Mouse (Mus musculus): ENCODE measurements around the gene Itpripl2. TPM values are rescaled to one million over a fixed set of nuclear protein-coding genes. Genes with fewer than 3 reads are reported as not detected.

Itpripl2 gene
- total RNA-seq (2023), result 10 to 100 TPM; 35.0 to 40.1 TPM

GRCm38 (mm10) chr7:118491431-118492147 lies at the start of gene Itpripl2:
Gene Itpripl2, minus strand, starts transcription at chr7:118491975.

GRCm38 (mm10) chr7:118533178-118533578 lies 41.4 kb upstream of the Itpripl2 start, which contains the start of gene Coq7:
Gene Coq7, minus strand, starts transcription at chr7:118533356.

GRCm38 (mm10) chr7:118448134-118448967 lies 43.4 kb downstream of the Itpripl2 start, which contains the start of gene Syt17:
Gene Syt17, minus strand, starts transcription at chr7:118448222.

Other genes starting within 250 kb of the Itpripl2 start
- 10 to 100 TPM; 92.5 to 96.5 TPM for gene Smg1, start 248.3 kb downstream of the Itpripl2 start, total RNA-seq (2023)
- gene Syt17, start 43.8 kb downstream of the Itpripl2 start, total RNA-seq (2023), result not detected
- gene Coq7, start 41.4 kb upstream of the Itpripl2 start, total RNA-seq (2023), result 1 to 10 TPM; 7.0 to 7.6 TPM
- gene Tmc7, start 92.8 kb upstream of the Itpripl2 start, total RNA-seq (2023), result 1 to 10 TPM in 1 of 2 experiments, under 1 TPM in 1; 0.99 to 1.0 TPM
- gene Tmc5, start 105.3 kb upstream of the Itpripl2 start, total RNA-seq (2023), result under 1 TPM in 1 of 2 experiments, not detected in 1; 0.09 TPM
- 10 to 100 TPM; 33.6 to 34.9 TPM for gene Gde1, start 213.8 kb upstream of the Itpripl2 start, total RNA-seq (2023)
- 1 to 10 TPM; 8.7 to 8.9 TPM for gene Ccp110, start 220.6 kb upstream of the Itpripl2 start, total RNA-seq (2023)
- 10 to 100 TPM; 49.5 to 53.8 TPM for gene Vps35l, start 248.3 kb upstream of the Itpripl2 start, total RNA-seq (2023)